Mouse (Mus musculus): ENCODE measurements around the gene 1520401A03Rik.

The 1520401A03Rik gene

DNA sequence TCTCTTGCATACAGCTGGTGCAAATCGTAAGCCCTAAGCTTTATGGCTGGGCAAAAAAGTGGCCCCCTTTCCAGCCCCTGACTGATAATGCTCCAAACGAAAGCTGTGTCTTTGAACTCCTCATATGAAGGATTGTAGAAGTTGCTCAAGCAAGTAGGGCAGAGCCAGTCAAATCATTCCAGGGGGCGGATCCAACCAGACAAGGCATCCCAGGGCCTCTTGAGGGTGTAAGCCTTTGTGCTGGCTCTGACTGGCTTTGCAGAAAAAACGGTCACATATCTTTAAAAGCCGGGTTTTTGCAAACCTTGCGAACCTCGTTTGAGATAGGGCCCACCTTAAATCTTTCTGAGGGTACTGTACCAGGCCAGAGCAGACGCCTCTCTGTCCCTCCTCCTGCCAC lies 21.5 kb upstream of the 1520401A03Rik start:
- DNase-seq (ENCODE audit: extremely low read depth, insufficient read length, low spot score) = no peak

- DNase-seq (ENCODE audit: extremely low read depth, insufficient read length, low spot score) = no peak
Observed at GRCm38 (mm10) chr17:23742941-23743340, 20.4 kb upstream of the 1520401A03Rik start.

DNA sequence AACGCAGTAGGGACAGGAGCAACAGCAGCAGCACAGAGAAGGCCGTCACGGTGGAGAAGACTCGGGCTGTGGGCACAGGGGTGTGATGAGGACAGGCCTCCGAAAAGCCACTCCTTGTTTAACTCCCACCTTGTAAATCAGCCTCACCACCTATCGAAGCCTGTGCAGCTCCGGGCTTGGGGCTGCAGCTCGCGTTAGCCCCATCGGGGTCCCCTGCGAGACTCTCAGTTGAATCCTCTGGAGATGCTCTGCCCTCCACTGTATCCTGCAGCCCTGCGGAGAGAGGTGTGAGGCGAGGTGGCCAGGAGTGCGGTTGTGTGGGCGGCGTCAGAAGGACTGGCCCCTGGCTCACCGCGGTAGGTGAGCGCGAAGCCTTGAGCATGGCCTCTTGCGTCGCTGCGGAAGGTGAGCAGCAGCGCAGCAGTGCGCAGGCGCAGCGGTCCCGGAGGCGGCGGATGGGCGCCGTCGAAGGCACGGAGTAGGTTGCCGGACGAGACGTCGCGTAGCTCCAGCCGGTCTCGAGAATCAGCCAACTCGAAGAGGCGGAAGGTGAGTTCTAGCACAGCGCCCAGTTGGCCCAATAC lies 19.7 kb upstream of the 1520401A03Rik start:
- DNase-seq (ENCODE audit: extremely low read depth, insufficient read length, low spot score) = no peak

GRCm38 (mm10) chr17:23741359-23742209 lies 19.0 kb upstream of the 1520401A03Rik start:
- DNase-seq (ENCODE audit: extremely low read depth, insufficient read length, low spot score) = no peak

- no peak for DNase-seq (ENCODE audit: extremely low read depth, insufficient read length, low spot score)
Observed at GRCm38 (mm10) chr17:23740598-23741021, 18.0 kb upstream of the 1520401A03Rik start, which contains the start of gene Paqr4. TSS of gene Paqr4 (minus strand) at chr17:23740867.

DNA sequence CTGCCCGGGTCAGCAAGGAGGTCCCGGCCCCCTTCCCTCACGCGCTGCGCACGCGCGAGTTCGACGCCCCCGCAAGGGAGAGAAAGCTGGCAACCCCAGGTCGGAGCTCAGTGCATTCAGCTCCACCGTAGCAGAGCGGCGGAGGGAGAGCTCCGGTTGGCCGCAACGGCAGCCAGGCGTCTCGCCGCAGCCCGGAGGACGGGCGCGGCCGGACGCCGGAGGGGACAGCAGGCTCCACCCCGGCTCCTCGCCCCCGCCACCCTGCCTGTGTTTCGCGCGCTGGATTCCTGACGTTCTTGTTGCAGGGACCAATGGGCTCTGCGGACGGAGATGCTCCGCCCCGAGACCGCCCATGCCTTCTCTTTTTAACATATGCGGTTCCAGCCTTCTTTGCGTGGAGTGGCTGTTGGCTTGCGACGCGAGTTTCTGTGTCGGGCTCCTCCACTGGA lies 17.6 kb upstream of the 1520401A03Rik start:
- DNase-seq (ENCODE audit: extremely low read depth, insufficient read length, low spot score) = peak; percentile 87

- no peak for DNase-seq (ENCODE audit: extremely low read depth, insufficient read length, low spot score)
Observed at GRCm38 (mm10) chr17:23739202-23740135, 16.9 kb upstream of the 1520401A03Rik start.

DNA sequence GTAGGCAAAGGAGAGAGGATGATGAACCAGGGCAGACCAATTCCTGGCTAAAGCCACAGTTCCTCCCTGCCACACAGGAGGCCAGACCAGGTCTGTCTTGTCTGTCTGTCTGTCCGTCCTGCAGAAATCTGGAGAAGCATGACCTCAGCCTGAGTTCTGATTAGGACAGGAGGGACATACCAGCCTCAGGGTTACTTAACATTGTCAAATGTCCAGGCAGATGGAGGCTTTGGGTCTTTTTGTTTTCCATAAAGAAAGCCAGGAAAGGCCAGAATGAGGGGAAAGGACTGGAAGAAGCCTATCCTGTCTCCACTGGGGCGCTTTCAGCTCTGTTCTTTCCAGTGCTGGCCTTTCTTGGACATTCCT lies 16.2 kb upstream of the 1520401A03Rik start:
- DNase-seq (ENCODE audit: extremely low read depth, insufficient read length, low spot score) = no peak

DNA sequence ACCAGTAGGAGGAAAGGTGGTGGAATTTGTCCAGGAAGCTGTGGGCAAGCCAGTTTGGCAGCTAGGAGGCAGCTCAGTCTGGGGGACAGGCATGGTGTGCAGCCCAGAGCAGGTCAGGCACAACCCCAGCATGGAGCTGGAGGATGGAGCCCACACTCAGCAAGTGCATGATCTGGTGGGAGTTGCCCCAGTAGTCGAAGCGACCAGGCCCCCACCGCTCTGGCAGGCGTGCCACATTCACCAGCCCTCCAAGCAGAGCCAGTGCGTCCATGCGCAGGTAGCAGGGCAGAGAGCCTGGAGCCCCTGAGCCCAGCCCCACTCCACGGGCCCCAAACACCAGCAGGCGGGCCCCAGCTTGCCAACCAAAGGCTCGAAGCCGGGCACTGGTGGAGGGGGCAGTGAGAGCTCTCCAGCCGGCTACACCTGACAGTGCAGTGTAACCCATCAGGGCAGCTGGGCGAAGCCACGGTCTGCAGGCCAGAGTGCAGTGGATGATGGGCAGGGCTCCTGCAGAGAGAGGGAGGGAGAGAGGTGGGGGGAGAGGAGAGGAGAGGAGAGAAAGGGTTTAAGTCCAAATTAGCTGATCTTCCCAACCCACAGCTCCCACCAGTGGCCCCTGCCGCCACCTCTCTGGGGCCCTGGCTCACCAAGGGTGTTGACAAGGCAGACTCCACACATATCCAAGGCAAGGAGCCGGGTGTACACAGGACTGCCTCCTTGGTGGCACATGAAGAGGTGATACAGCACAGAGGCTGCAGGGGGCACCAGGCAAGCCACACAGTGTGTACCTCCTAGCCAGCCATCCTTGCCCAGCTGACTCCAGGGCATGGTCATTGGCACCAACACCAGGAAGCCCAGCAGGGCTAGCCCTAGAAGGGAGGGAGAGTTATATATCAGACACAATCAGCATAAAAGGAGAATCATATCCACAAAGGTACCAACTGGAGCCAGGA lies 15.2 kb upstream of the 1520401A03Rik start:
- DNase-seq (ENCODE audit: extremely low read depth, insufficient read length, low spot score) = no peak

DNA sequence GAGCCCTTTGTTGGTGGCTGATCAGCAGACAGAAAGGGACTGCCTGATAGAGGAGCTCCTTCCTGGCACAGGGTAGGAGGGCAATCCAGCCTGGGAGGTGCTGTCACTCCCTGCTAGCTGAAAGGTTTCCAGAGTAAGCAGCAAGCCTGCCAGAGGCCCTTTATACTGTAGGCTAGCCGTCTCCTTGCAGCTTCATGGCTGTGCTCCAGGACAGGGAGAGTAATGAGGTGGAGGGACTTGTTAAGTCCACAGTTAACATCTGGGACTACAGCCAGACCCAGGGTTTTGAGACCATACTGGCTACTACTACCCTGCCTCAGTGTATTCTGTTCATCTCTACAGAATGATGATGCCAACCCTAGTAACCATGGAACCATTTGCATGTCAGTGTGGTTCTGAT lies 11.8 kb upstream of the 1520401A03Rik start:
- DNase-seq (ENCODE audit: extremely low read depth, insufficient read length, low spot score) = no peak

- DNase-seq (ENCODE audit: extremely low read depth, insufficient read length, low spot score) = no peak
Observed at GRCm38 (mm10) chr17:23730441-23730840, 7.9 kb upstream of the 1520401A03Rik start.

DNA sequence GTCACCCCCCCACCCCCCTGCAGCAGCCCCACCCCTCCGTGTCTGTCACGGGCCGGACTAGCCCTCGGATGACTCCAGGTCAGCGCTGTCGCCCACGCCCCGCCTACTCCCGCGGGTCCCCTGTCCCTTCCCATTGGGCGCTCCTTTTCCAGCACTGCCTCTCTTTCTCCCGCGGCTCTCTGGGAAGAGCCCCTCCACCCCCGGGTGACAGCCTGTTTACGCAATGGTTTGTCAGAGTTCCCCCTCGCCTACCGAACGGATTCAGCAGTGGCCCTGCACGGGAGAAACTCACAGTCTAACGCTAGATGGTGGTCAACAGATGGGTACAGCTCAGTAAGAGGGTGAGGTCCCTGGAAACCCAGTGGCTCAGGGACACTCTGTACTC lies 4.2 kb upstream of the 1520401A03Rik start:
- peak; percentile 93 for DNase-seq (ENCODE audit: extremely low read depth, insufficient read length, low spot score)

DNA sequence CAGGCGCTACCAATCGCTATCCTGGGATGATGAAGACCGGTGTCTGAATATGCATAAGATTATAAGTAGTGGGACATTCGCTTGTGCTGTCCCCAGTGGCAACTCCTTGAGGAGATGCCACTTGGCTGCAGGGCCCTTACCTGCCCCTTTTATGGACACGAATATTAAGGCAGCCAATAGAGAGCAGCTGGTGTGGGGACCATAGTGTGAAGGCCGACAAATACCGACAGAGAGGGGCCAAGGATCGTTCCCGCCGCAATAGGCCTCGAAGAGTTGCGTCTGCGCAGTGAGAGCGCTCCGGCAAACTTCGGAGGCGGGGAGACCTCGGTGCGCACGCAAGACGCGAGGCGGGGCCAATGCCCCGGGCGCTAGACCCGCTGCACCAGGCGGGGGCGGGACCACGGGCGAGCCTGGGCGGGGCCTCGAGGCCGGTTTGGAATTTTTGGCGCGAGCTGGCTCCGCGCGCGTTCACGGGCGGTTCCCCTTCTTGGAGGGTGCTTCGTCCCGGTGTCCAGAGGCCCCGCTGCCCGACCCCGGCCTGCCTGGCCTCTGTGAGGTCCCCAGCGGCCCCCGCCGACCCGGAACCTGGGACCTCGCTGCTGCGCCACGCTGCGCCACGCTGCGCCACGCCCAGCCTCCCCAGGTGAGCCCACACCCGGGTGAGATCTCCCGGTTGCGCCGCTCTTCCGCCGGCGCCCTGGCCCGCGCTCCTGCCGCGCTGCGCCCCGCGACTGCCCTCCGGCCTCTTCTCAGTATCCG lies 3.6 kb upstream of the 1520401A03Rik start, which contains the start of gene Pkmyt1:
Gene Pkmyt1 (plus strand): TSS at position 338 of the 759 bp plus-strand sequence.
- DNase-seq (ENCODE audit: extremely low read depth, insufficient read length, low spot score) = peak; percentile 95

DNA sequence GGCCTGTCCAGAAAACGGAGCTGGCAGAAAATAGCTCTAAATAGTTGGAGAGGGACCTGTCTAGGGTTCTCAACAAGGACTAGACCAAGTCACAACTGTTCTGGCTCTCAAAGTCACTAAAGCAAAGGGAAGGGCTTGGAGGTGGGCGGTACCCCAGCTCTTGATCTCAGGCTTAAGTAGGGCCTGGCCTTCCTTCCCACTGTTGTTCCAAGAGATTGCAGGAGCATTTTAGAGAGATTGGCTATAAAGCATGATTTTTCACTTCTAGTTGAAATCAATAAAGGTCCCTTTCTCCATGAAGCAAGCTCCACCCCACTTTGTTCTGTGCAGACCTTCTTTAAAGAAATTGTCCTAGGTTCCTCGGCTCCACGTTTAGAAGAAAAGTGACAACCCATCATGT lies 2.9 kb upstream of the 1520401A03Rik start:
- DNase-seq (ENCODE audit: extremely low read depth, insufficient read length, low spot score) = no peak

- no peak for DNase-seq (ENCODE audit: extremely low read depth, insufficient read length, low spot score)
Observed at GRCm38 (mm10) chr17:23721886-23722285, 697 bp downstream of the 1520401A03Rik start.

DNA sequence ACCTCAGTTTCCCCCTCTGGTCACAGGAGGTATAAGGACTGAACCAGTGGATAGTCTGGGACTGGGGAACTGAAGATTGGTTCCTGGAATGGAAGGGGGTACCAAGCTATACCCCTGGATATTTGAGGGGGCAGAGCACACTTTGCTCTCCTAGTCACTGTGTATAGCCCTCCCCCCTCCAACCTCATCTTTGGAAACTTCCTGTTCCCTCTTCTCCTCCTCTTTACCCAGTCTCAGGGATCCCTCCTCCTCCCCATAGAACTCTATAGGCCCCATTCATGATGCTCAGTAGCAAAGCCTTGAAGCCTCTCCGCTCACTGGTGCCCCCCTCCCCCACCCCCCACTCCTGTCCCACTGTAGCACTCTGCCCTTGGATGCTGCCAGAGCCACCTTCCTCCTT lies 3.1 kb downstream of the 1520401A03Rik start:
- no peak for DNase-seq (ENCODE audit: extremely low read depth, insufficient read length, low spot score)

DNA sequence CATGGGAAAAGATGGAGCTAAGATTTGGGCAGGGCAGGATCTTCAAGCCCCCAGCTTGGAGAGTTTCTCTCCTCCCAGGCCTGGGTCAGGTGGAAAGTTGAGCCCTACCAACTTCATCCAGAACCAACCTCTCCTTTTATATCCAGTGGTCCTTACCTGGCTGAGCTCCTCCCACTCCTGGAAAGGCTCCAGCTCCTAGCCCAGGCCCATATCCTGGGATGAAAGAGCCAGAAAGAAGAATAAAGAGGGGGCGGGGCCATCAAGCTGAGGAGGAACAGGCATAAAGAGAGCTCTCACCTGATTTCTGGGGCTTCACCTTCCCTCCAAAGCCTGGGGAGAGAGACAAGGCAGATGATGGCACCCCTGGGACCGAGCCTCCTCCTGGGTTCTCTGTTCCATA lies 5.6 kb downstream of the 1520401A03Rik start:
- no peak for DNase-seq (ENCODE audit: extremely low read depth, insufficient read length, low spot score)

- peak; percentile 42 for DNase-seq (ENCODE audit: extremely low read depth, insufficient read length, low spot score)
Observed at GRCm38 (mm10) chr17:23706212-23706611, 16.4 kb downstream of the 1520401A03Rik start.

DNA sequence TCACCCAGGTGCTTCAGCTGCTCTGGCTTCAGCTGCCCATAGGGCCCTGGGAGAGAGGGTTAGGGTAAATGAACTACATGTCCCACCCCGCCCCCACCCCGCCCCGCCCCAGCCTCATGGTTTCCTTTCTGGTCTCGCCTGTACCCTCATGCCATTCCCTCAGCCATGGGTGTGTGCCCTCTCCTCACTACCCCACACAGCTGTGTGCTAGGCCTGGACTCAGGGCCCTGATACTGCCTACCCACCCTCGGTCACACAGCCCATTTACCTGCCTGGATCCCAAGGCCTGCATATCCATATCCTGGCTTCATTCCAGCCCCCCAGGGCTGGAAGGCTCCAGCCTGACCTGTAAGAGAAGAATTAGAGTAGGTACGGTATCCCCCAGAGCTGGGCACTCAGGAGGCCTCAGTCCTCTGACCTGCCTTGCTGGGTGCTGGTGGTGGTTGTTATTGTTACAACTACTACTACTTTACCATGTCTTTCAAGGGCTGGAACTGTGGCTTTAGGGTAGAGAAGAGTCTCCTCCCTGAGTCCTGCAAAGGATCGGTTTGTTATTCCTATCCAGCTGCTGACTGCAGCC lies 17.0 kb downstream of the 1520401A03Rik start:
- DNase-seq (ENCODE audit: extremely low read depth, insufficient read length, low spot score) = no peak

All from 3134 (cell line).